Mouse (Mus musculus) megakaryocyte progenitor cell, adult 5-6 weeks (primary cell): Measurements from ENCODE around the gene Nop2. TPM values are rescaled to one million over a fixed set of nuclear protein-coding genes. Genes with fewer than 3 reads are reported as not detected.

Source experiments
- ATAC-seq: replicated peaks from 2 replicates; pipeline ENCODE4 v1.8.0; 2016; ENCODE audit warnings: mild to moderate bottlenecking, moderate TSS enrichment, inconsistent platforms; ENCODE audit not compliant: poor library complexity
- total RNA-seq, 2 experiments: library from RNA; stranded (forward) in 1 of 2; stranded (reverse) in 1 of 2; fragments of 157-497, 149-512 nt in 1 of 2; fragments of 200-1000 nt in 1 of 2; gene quantifications; 2 replicates each; pipeline versions ENCODE4 v1.2.3 to v1.2.4; 2015 to 2017

Nop2 gene
- total RNA-seq, 2 experiments from 2014 or later, result 42.8 to 83.8 TPM

DNA sequence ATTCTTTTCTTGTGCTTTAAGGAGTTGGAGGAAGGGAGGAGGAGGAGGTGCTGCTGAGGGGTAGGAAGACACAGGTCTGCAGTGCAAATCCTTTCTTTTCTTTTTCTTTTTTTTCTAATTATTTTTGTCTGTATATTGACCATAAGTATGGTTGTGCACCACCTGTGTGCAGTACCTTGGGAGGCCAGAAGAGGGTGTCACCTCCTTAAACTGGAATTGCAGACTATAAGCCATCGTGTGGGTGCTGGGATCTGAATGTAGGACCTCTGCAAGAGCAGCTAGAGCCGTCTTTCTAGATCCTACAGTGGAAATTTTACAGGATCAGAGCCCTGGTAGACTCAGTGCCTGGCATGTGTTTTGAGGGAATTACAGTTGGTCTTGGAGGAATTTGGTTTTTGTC, 24.0 kb upstream of the Nop2 start:
- no peak for ATAC-seq

- ATAC-seq, result no peak
Observed at GRCm38 (mm10) chr6:125109371-125109770, 22.3 kb upstream of the Nop2 start.

- peak; percentile 79 for ATAC-seq
Observed at GRCm38 (mm10) chr6:125110927-125111326, 20.8 kb upstream of the Nop2 start.

GRCm38 (mm10) chr6:125112553-125112952, 19.2 kb upstream of the Nop2 start:
- peak; percentile 60 for ATAC-seq

GRCm38 (mm10) chr6:125119387-125119786, 12.3 kb upstream of the Nop2 start:
- no peak for ATAC-seq

- no peak for ATAC-seq
Observed at GRCm38 (mm10) chr6:125128724-125129123, 3.0 kb upstream of the Nop2 start.

DNA sequence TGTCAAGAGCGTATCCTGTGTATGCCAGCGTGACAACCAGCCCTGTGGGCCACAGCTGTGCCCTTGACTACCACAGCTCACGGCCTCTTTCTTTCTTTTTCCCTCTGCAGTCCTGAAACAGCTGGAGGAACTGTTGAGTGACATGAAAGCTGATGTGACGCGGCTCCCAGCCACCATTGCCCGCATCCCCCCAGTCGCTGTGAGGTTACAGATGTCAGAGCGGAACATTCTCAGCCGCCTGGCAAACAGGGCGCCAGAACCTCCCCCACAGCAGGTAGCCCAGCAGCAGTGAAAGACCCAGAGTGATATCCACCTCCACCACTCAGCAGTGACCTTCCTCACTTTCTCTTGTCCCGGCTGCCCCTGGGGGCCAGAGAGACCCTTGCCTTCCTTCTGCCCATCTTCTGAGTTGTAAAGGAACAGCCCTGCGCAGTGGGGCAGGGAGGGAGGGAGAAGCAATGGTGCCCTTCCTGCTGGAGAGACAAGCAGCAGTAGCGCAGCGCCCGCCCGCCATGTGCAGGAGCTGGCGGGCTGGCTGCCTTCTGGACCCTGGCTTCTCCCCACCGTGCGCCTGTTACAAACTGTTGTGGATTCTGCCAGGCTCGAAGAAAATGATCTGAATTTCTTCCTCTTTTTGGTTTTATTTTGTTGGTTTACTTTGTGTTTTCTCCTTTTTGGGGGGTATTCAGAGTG, 1.9 kb upstream of the Nop2 start:
- no peak for ATAC-seq

GRCm38 (mm10) chr6:125132470-125132869, 761 bp downstream of the Nop2 start:
- no peak for ATAC-seq

DNA sequence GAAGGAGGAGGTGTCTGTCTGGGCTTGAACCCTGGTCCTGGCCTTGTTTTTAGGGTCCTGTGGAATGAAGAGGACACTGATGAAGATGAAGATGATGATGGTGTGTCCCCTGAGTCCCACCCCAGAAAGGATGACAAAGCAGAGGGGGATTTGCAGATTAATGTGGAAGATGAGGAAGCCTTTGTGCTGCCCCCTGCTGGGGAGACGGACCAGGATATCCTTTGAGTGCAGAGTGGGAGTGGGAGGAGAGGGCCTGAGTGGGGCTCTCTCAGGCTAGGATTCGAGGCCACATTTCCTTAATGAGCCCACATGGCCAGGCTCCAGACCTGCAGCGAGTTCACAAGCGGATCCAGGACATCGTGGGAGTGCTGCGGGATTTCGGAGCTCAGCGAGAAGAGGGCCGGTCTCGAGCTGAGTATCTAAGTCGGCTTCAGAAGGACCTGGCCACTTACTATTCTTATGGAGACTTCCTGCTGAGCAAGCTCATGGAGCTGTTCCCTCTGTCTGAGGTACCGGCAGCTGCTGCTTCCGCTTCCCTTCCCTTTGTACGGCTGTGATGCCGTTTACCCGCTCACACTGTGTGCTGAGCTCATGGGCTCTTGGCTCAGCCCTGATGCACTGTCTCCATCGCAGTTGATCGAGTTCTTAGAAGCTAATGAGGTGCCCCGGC, 5.4 kb downstream of the Nop2 start:
- peak; percentile 52 for ATAC-seq

- ATAC-seq, result no peak
Observed at GRCm38 (mm10) chr6:125139747-125140146, 8.0 kb downstream of the Nop2 start.

DNA sequence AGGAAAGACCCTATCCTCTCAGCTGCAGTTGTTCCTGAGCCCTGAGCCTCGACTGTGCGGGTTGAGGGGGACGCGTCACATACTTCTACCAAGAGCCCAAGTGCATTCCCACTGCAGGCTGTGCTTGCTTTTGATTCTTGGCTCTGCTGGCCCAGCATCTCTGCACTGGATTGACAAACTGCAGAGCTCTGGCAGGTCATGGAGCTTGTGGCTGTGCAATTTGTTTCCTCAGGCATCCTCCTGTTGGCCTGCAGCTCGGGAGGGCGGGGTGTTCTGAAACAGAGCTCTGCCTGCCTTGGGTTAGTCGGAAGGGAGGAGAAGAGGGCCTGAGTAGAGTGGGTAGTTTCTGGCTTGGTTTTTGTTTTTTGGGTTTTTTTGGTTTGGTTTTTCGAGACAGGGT, 10.7 kb downstream of the Nop2 start:
- ATAC-seq, result no peak

DNA sequence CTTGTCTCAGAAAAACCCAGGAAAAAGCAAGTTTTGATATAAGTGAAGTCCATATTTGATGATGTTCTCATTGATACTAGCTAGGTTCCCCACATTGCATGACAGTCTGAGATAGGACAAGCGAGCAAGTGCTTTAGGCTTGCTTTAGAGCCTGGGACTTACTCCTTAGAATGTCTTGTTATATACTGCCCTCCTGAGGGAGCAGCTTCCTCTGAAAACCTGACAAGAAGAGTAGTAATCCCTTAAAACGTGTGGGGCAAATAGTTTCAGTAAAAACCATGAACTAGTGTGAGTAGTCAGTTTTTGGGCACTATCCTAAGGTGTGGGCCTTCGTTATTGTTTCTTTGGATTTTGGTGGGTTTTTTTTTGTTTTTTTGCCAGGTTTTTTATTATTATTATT, 11.4 kb downstream of the Nop2 start:
- no peak for ATAC-seq

- no peak for ATAC-seq
Observed at GRCm38 (mm10) chr6:125143904-125144303, 12.2 kb downstream of the Nop2 start.

GRCm38 (mm10) chr6:125145001-125145400, 13.3 kb downstream of the Nop2 start, which contains the start of gene Iffo1:
Gene Iffo1 (plus strand): TSS chr6:125145241.
- peak; percentile 89 for ATAC-seq

GRCm38 (mm10) chr6:125145479-125145951, 13.8 kb downstream of the Nop2 start:
- ATAC-seq, result 0 out of 2 replicates have a peak, but pooled peaks have one; percentile 1

DNA sequence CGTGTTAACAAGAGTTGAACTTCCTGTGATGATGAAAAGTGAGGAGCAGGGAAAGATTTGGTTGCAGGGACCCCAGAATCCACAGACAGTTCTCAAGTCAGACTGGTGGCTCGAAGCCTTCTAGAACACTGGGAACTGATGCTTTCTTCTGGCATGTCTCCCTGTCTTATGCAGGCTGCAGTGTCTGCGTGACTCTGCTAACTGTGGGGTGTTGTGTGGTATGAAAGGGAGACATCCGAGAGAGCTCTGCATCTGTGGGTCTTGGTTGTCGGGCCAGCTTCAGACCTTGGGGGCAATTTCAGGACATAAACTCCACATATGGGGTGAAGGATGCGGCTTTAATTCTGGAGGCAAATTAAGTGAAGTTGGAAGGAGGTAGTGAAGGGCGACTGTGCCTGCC, 14.4 kb downstream of the Nop2 start:
- no peak for ATAC-seq

GRCm38 (mm10) chr6:125146797-125147196, 15.1 kb downstream of the Nop2 start:
- ATAC-seq, result peak; percentile 20; the same call in 1 of the 2 replicates

- ATAC-seq, result no peak
Observed at GRCm38 (mm10) chr6:125147329-125147728, 15.6 kb downstream of the Nop2 start.

GRCm38 (mm10) chr6:125148251-125148925, 16.7 kb downstream of the Nop2 start:
- ATAC-seq, result no peak

DNA sequence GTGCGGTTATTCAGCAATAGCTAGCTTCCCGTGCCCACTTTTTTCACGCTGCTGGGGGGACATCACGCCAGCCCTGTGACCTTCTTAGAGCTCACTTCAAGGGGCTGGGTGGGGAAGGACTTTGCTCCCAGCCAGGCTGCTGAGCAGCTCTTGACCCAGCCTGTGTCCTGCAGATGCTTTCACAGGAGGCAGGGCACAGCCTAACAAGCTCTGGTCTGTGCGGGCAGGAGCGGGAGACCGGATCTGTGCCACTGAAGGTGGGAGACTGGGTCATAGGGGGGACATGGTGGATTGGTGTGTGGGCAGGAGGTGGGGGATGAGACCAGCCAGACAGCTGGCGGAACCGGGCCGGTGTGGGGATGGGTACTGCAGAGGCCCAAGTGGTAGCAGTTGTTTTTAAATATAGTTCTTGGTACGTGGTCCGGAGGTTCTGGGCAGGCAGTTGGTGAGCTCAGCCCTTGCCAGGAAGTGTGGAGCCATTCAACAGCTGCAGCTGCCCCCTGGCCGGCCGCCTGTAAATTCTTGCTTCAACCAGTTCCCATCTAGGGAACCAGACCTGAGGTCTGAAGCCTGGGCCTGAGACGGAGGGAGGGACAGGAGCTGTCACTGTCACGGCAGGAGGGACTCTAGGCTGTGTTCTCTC, 17.3 kb downstream of the Nop2 start:
- ATAC-seq, result no peak

DNA sequence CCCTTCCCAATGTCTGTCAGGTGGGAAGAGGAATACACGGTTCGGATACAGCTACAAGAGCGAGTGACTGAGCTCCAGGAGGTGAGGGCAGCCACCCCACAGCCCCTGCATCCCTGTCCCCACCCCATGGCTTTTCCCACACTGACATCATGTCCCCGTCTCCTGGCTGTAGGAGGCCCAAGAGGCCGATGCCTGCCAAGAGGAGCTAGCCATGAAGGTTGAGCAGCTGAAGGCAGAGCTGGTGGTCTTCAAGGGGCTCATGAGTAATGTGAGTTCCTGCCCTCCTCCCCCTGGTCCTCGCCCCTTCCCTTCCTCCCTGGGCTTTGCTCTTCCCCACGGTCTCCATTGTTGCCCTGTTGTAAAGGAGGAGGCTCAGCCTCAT, 17.9 kb downstream of the Nop2 start:
- ATAC-seq, result no peak
